Mouse (Mus musculus): Measurements from ENCODE around the gene Pxt1. TPM values are rescaled to one million over a fixed set of nuclear protein-coding genes. Genes with fewer than 3 reads are reported as not detected.

The Pxt1 gene
- polyA plus RNA-seq, 1 experiment from 2014 or later = not detected

GRCm38 (mm10) chr17:28970122-28970521 lies 26.5 kb upstream of the Pxt1 start:
- H3K27me3 ChIP-seq = no peaks in the 10 kb centered on the region
- no peak for ATAC-seq (replicated peaks)
- no peak overlapping the region for H3K27ac ChIP-seq (replicated peaks)
- no peak overlapping the region for H3K9ac ChIP-seq (replicated peaks)
- no peak overlapping the region for H3K4me3 ChIP-seq
- no peaks in the 10 kb centered on the region for H3K4me1 ChIP-seq
- no peaks in the 10 kb centered on the region for H3K9me3 ChIP-seq
- H3K4me2 ChIP-seq (replicated peaks) = no peak overlapping the region
- H3K36me3 ChIP-seq = peaks cover 92% of the 10 kb centered on the region

- ATAC-seq (replicated peaks) = no peak
- H3K36me3 ChIP-seq = peaks cover 96% of the 10 kb centered on the region
These were observed 23.5 kb upstream of the Pxt1 start for GRCm38 (mm10) chr17:28967021-28967610.

GRCm38 (mm10) chr17:28961596-28961995 lies 18.0 kb upstream of the Pxt1 start:
- Histone ChIP-seq H3K36me3 (peaks cover 57% of the 10 kb centered on the region), H3K9me3 (no peaks in the 10 kb centered on the region), H3K4me1 (peaks cover 7% of the 10 kb centered on the region; the same call in 1 of the 2 replicates), H3K4me2 (replicated peaks) (no peak overlapping the region), H3K9ac (replicated peaks) (no peak overlapping the region), H3K27ac (replicated peaks) (no peak overlapping the region), H3K4me3 (no peak overlapping the region), H3K27me3 (no peaks in the 10 kb centered on the region)
- ATAC-seq (replicated peaks) = no peak
- 93% methylated on average over 10 of the region's 10 CpGs for WGBS

More at GRCm38 (mm10) chr17:28967021-28967610, 23.5 kb upstream of the Pxt1 start:
- H3K4me1 ChIP-seq = no peaks in the 10 kb centered on the region
- H3K9me3 ChIP-seq = no peaks in the 10 kb centered on the region
- WGBS = 81% methylated on average over 11 of the region's 11 CpGs
- no peaks in the 10 kb centered on the region for H3K27me3 ChIP-seq
- no peak overlapping the region for H3K27ac ChIP-seq (replicated peaks)
- H3K9ac ChIP-seq (replicated peaks) = no peak overlapping the region
- H3K4me2 ChIP-seq (replicated peaks) = no peak overlapping the region
- H3K4me3 ChIP-seq = no peak overlapping the region

GRCm38 (mm10) chr17:28960597-28960996 lies 17.0 kb upstream of the Pxt1 start:
- no peaks in the 10 kb centered on the region for H3K27me3 ChIP-seq
- no peak overlapping the region for H3K4me2 ChIP-seq (replicated peaks)
- H3K27ac ChIP-seq (replicated peaks) = no peak overlapping the region
- H3K4me3 ChIP-seq = no peak overlapping the region
- H3K9me3 ChIP-seq = no peaks in the 10 kb centered on the region
- 71% methylated on average over 10 of the region's 10 CpGs for WGBS
- H3K4me1 ChIP-seq = peaks cover 7% of the 10 kb centered on the region; the same call in 1 of the 2 replicates
- ATAC-seq (replicated peaks) = no peak
- no peak overlapping the region for H3K9ac ChIP-seq (replicated peaks)
- H3K36me3 ChIP-seq = peaks cover 47% of the 10 kb centered on the region

GRCm38 (mm10) chr17:28954416-28954815 lies 10.8 kb upstream of the Pxt1 start:
- peaks cover 20% of the 10 kb centered on the region for H3K4me1 ChIP-seq
- 97% methylated on average over 9 of the region's 9 CpGs for WGBS
- H3K9ac ChIP-seq (replicated peaks) = no peak overlapping the region
- H3K27me3 ChIP-seq = no peaks in the 10 kb centered on the region
- H3K4me2 ChIP-seq (replicated peaks) = peak overlapping the region; percentile 83
- no peak for ATAC-seq (replicated peaks)
- H3K9me3 ChIP-seq = no peaks in the 10 kb centered on the region
- H3K27ac ChIP-seq (replicated peaks) = no peak overlapping the region
- 0 out of 2 replicates have a peak, but pooled peaks cover 4% of the 10 kb centered on the region for H3K36me3 ChIP-seq
- H3K4me3 ChIP-seq = peak overlapping the region; percentile 90; the same call in 1 of the 2 replicates

GRCm38 (mm10) chr17:28953251-28953650 lies 9.6 kb upstream of the Pxt1 start:
- Histone ChIP-seq H3K9me3 (no peaks in the 10 kb centered on the region), H3K4me1 (peaks cover 20% of the 10 kb centered on the region), H3K9ac (replicated peaks) (peak overlapping the region; percentile 93), H3K36me3 (0 out of 2 replicates have a peak, but pooled peaks cover 3% of the 10 kb centered on the region), H3K27me3 (no peaks in the 10 kb centered on the region), H3K4me3 (peak overlapping the region; percentile 90), H3K27ac (replicated peaks) (peak overlapping the region; percentile 98), H3K4me2 (replicated peaks) (peak overlapping the region; percentile 83)
- no peak for ATAC-seq (replicated peaks)
- 28% methylated on average over 9 of the region's 9 CpGs for WGBS

GRCm38 (mm10) chr17:28951831-28952799 lies 8.5 kb upstream of the Pxt1 start, which contains the start of gene Kctd20:
Gene Kctd20 (plus strand): TSS chr17:28951950.
- H3K4me3 ChIP-seq = peak within 1 kb of the TSS; percentile 90
- peak within 1 kb of the TSS; percentile 98 for H3K27ac ChIP-seq (replicated peaks)
- H3K9me3 ChIP-seq = no peaks in the 10 kb centered on the region
- H3K36me3 ChIP-seq = no peaks in the 10 kb centered on the region
- peak within 1 kb of the TSS; percentile 83 for H3K4me2 ChIP-seq (replicated peaks)
- under 1% methylated on average over 80 of the region's 80 CpGs for WGBS
- peak within 1 kb of the TSS; percentile 93 for H3K9ac ChIP-seq (replicated peaks)
- no peaks in the 10 kb centered on the region for H3K27me3 ChIP-seq
- ATAC-seq (replicated peaks) = peak; percentile 90
- H3K4me1 ChIP-seq = peaks cover 20% of the 10 kb centered on the region

- no peak overlapping the region for H3K27ac ChIP-seq (replicated peaks)
- peaks cover 20% of the 10 kb centered on the region for H3K4me1 ChIP-seq
- no peaks in the 10 kb centered on the region for H3K27me3 ChIP-seq
- no peak for ATAC-seq (replicated peaks)
- H3K36me3 ChIP-seq = no peaks in the 10 kb centered on the region
- H3K4me3 ChIP-seq = no peak overlapping the region
- H3K4me2 ChIP-seq (replicated peaks) = no peak overlapping the region
- 81% methylated on average over 4 of the region's 4 CpGs for WGBS
- no peaks in the 10 kb centered on the region for H3K9me3 ChIP-seq
- no peak overlapping the region for H3K9ac ChIP-seq (replicated peaks)
These were observed 7.1 kb upstream of the Pxt1 start for GRCm38 (mm10) chr17:28950751-28951150.

GRCm38 (mm10) chr17:28948661-28949060 lies 5.0 kb upstream of the Pxt1 start:
- no peaks in the 10 kb centered on the region for H3K36me3 ChIP-seq
- peaks cover 12% of the 10 kb centered on the region for H3K4me1 ChIP-seq
- no peaks in the 10 kb centered on the region for H3K27me3 ChIP-seq
- no peak overlapping the region for H3K4me2 ChIP-seq (replicated peaks)
- H3K9ac ChIP-seq (replicated peaks) = no peak overlapping the region
- H3K4me3 ChIP-seq = no peak overlapping the region
- H3K9me3 ChIP-seq = no peaks in the 10 kb centered on the region
- no peak overlapping the region for H3K27ac ChIP-seq (replicated peaks)
- ATAC-seq (replicated peaks) = no peak
- 74% methylated on average over 4 of the region's 4 CpGs for WGBS

- Histone ChIP-seq H3K36me3 (no peaks in the 10 kb centered on the region), H3K9me3 (no peaks in the 10 kb centered on the region), H3K9ac (replicated peaks) (no peak overlapping the region), H3K27me3 (no peaks in the 10 kb centered on the region), H3K4me1 (peaks cover 6% of the 10 kb centered on the region), H3K4me2 (replicated peaks) (no peak overlapping the region), H3K4me3 (no peak overlapping the region), H3K27ac (replicated peaks) (no peak overlapping the region)
- no peak for ATAC-seq (replicated peaks)
- 93% methylated on average over 19 of the region's 19 CpGs for WGBS
These were observed 3.6 kb upstream of the Pxt1 start for GRCm38 (mm10) chr17:28947011-28947939.

GRCm38 (mm10) chr17:28944481-28944880 lies 841 bp upstream of the Pxt1 start:
- 93% methylated on average over 7 of the region's 7 CpGs for WGBS
- Histone ChIP-seq H3K27me3 (no peaks in the 10 kb centered on the region), H3K9me3 (no peaks in the 10 kb centered on the region), H3K9ac (replicated peaks) (no peak overlapping the region), H3K27ac (replicated peaks) (no peak overlapping the region), H3K4me2 (replicated peaks) (no peak overlapping the region), H3K36me3 (no peaks in the 10 kb centered on the region), H3K4me3 (no peak overlapping the region), H3K4me1 (no peaks in the 10 kb centered on the region)
- no peak for ATAC-seq (replicated peaks)

All from forebrain, embryonic 15.5 days (tissue).